Mouse (Mus musculus): ENCODE measurements around the gene Sec1. TPM values are rescaled to one million over a fixed set of nuclear protein-coding genes. Genes with fewer than 3 reads are reported as not detected.
A peak's percentile ranks its signal among the peaks of the same experiment; 100 is the strongest.

Sec1 gene
- polyA plus RNA-seq, 1 experiment from 2014 or later, result 1.1 TPM

DNA sequence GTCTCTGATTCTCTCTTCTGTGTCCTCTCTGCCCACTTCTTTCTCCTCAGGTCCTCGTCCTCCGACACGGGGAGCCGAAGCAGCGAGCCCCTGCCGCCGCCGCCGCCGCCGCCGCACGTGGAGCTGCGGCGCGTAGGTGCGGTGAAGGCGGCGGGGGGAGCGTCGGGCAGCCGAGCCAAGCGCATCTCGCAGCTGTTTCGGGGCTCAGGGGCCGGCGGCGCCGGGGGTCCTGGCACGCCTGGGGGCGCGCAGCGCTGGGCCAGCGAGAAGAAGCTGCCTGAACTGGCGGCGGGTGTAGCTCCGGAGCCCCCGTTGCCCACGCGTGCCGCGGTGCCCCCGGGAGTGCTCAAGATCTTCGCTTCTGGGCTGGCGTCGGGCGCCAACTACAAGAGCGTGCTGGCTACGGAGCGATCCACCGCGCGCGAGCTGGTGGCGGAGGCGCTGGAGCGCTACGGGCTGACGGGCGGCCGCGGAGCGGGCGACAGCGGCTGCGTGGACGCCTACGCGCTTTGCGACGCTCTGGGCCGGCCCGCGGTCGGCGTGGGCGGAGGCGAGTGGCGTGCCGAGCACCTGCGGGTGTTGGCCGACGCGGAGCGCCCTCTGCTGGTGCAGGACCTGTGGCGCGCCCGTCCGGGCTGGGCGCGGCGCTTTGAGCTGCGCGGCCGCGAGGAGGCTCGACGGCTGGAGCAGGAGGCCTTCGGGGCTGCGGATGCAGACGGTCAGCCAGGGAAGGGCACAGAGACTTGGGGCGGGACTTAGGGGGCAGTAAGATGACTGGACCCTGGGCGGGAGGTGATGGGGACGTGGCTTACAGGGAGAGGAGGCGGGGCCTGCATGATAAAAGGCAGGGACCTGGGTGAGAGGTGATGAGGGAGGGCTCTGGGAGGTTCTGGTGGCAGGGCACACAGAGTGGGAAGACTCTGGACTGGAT is 65.6 kb downstream of the Sec1 start:
- Histone ChIP-seq H3K9ac (peak overlapping the region; percentile 83), H3K4me2 (replicated peaks) (peak overlapping the region; percentile 96), H3K36me3 (no peaks in the 10 kb centered on the region), H3K4me1 (peaks cover 18% of the 10 kb centered on the region), H3K27ac (peak overlapping the region; percentile 84), H3K9me3 (replicated peaks) (no peaks in the 10 kb centered on the region), H3K4me3 (peak overlapping the region; percentile 56), H3K27me3 (peaks cover 57% of the 10 kb centered on the region)
- ATAC-seq (ENCODE audit: low FRiP score), result peak; percentile 80
- 2% methylated on average over 102 of the region's 105 CpGs for WGBS

Other genes with a start within 250 kb of the Sec1 start
- gene Ftl1, start 234.5 kb downstream of the Sec1 start, polyA plus RNA-seq (2016; fragmentation: Nextera tagmentation; extraction: Ambion mirVana), result 5,718 and 6,089 TPM in 2 replicates
- 231 and 244 TPM in 2 replicates for gene Bax, start 227.5 kb downstream of the Sec1 start, polyA plus RNA-seq (2016; fragmentation: Nextera tagmentation; extraction: Ambion mirVana)
- gene Tulp2, start 212.5 kb downstream of the Sec1 start, polyA plus RNA-seq (2016; fragmentation: Nextera tagmentation; extraction: Ambion mirVana), result 0.13 and 0.54 TPM in 2 replicates
- not detected in 2 replicates for gene Gm45808, start 207.6 kb downstream of the Sec1 start, polyA plus RNA-seq (2016; fragmentation: Nextera tagmentation; extraction: Ambion mirVana)
- gene Dhdh, start 205.6 kb downstream of the Sec1 start, polyA plus RNA-seq (2016; fragmentation: Nextera tagmentation; extraction: Ambion mirVana), result 3.4 and 3.5 TPM in 2 replicates
- 144 and 147 TPM in 2 replicates for gene Nucb1, start 184.0 kb downstream of the Sec1 start, polyA plus RNA-seq (2016; fragmentation: Nextera tagmentation; extraction: Ambion mirVana)
- 16.7 and 19.2 TPM in 2 replicates for gene Ppp1r15a, start 168.1 kb downstream of the Sec1 start, polyA plus RNA-seq (2016; fragmentation: Nextera tagmentation; extraction: Ambion mirVana)
- 1.9 and 3.8 TPM in 2 replicates for gene Plekha4, start 168.1 kb downstream of the Sec1 start, polyA plus RNA-seq (2016; fragmentation: Nextera tagmentation; extraction: Ambion mirVana)
- 0.70 and 0.79 TPM in 2 replicates for gene Hsd17b14, start 139.5 kb downstream of the Sec1 start, polyA plus RNA-seq (2016; fragmentation: Nextera tagmentation; extraction: Ambion mirVana)
- gene Bcat2, start 124.2 kb downstream of the Sec1 start, polyA plus RNA-seq (2016; fragmentation: Nextera tagmentation; extraction: Ambion mirVana), result 35.2 and 36.9 TPM in 2 replicates
- 0.45 TPM in 1 of 2 replicates, not detected in the other for gene Fgf21, start 78.9 kb downstream of the Sec1 start, polyA plus RNA-seq (2016; fragmentation: Nextera tagmentation; extraction: Ambion mirVana)
- 0.14 TPM in 1 of 2 replicates, not detected in the other for gene Fut1, start 77.1 kb downstream of the Sec1 start, polyA plus RNA-seq (2016; fragmentation: Nextera tagmentation; extraction: Ambion mirVana)
- 0.18 TPM in 1 of 2 replicates, not detected in the other for gene Izumo1, start 72.6 kb downstream of the Sec1 start, polyA plus RNA-seq (2016; fragmentation: Nextera tagmentation; extraction: Ambion mirVana)
- 15.6 and 16.2 TPM in 2 replicates for gene Rasip1, start 66.9 kb downstream of the Sec1 start, polyA plus RNA-seq (2016; fragmentation: Nextera tagmentation; extraction: Ambion mirVana)
- gene Mamstr, start 54.4 kb downstream of the Sec1 start, polyA plus RNA-seq (2016; fragmentation: Nextera tagmentation; extraction: Ambion mirVana), result 3.7 and 4.8 TPM in 2 replicates
- 0.37 TPM in 1 of 2 replicates, not detected in the other for gene Fut2, start 28.0 kb downstream of the Sec1 start, polyA plus RNA-seq (2016; fragmentation: Nextera tagmentation; extraction: Ambion mirVana)
- 0.68 and 1.2 TPM in 2 replicates for gene Ntn5, start 10.4 kb downstream of the Sec1 start, polyA plus RNA-seq (2016; fragmentation: Nextera tagmentation; extraction: Ambion mirVana)
- 21.2 and 25.5 TPM in 2 replicates for gene Car11, start 5.4 kb upstream of the Sec1 start, polyA plus RNA-seq (2016; fragmentation: Nextera tagmentation; extraction: Ambion mirVana)
- gene Dbp, start 10.7 kb upstream of the Sec1 start, polyA plus RNA-seq (2016; fragmentation: Nextera tagmentation; extraction: Ambion mirVana), result 4.2 and 5.3 TPM in 2 replicates
- gene Rpl18, start 21.1 kb upstream of the Sec1 start, polyA plus RNA-seq (2016; fragmentation: Nextera tagmentation; extraction: Ambion mirVana), result 607 and 682 TPM in 2 replicates
- 28.7 and 30.3 TPM in 2 replicates for gene Sphk2, start 23.6 kb upstream of the Sec1 start, polyA plus RNA-seq (2016; fragmentation: Nextera tagmentation; extraction: Ambion mirVana)
- 0.89 and 1.0 TPM in 2 replicates for gene Fam83e, start 26.8 kb upstream of the Sec1 start, polyA plus RNA-seq (2016; fragmentation: Nextera tagmentation; extraction: Ambion mirVana)
- not detected in 2 replicates for gene Spaca4, start 31.4 kb upstream of the Sec1 start, polyA plus RNA-seq (2016; fragmentation: Nextera tagmentation; extraction: Ambion mirVana)
- gene Lmtk3, start 89.3 kb upstream of the Sec1 start, polyA plus RNA-seq (2016; fragmentation: Nextera tagmentation; extraction: Ambion mirVana), result 8.4 and 11.9 TPM in 2 replicates
- gene Sult2b1, start 90.3 kb upstream of the Sec1 start, polyA plus RNA-seq (2016; fragmentation: Nextera tagmentation; extraction: Ambion mirVana), result 2.4 and 3.0 TPM in 2 replicates
- 280 and 284 TPM in 2 replicates for gene Cyth2, start 120.2 kb upstream of the Sec1 start, polyA plus RNA-seq (2016; fragmentation: Nextera tagmentation; extraction: Ambion mirVana)
- gene Kcnj14, start 130.4 kb upstream of the Sec1 start, polyA plus RNA-seq (2016; fragmentation: Nextera tagmentation; extraction: Ambion mirVana), result 0.80 and 0.96 TPM in 2 replicates
- gene Grwd1, start 136.5 kb upstream of the Sec1 start, polyA plus RNA-seq (2016; fragmentation: Nextera tagmentation; extraction: Ambion mirVana), result 43.2 and 45.8 TPM in 2 replicates
- 43.5 and 45.6 TPM in 2 replicates for gene Kdelr1, start 178.4 kb upstream of the Sec1 start, polyA plus RNA-seq (2016; fragmentation: Nextera tagmentation; extraction: Ambion mirVana)
- 1.6 TPM in 2 replicates for gene Grin2d, start 184.0 kb upstream of the Sec1 start, polyA plus RNA-seq (2016; fragmentation: Nextera tagmentation; extraction: Ambion mirVana)
- gene Syngr4, start 202.3 kb upstream of the Sec1 start, polyA plus RNA-seq (2016; fragmentation: Nextera tagmentation; extraction: Ambion mirVana), result 0.52 TPM in 1 of 2 replicates, not detected in the other
- 3.4 and 5.2 TPM in 2 replicates for gene Tmem143, start 202.5 kb upstream of the Sec1 start, polyA plus RNA-seq (2016; fragmentation: Nextera tagmentation; extraction: Ambion mirVana)
- gene Emp3, start 227.0 kb upstream of the Sec1 start, polyA plus RNA-seq (2016; fragmentation: Nextera tagmentation; extraction: Ambion mirVana), result 42.6 and 55.0 TPM in 2 replicates
- gene Ccdc114, start 229.7 kb upstream of the Sec1 start, polyA plus RNA-seq (2016; fragmentation: Nextera tagmentation; extraction: Ambion mirVana), result 5.5 and 6.8 TPM in 2 replicates

Data from hindbrain, embryonic 12.5 days (tissue).